ENCODE assay signal across 9 mouse cellular contexts in the genomic region with DNA sequence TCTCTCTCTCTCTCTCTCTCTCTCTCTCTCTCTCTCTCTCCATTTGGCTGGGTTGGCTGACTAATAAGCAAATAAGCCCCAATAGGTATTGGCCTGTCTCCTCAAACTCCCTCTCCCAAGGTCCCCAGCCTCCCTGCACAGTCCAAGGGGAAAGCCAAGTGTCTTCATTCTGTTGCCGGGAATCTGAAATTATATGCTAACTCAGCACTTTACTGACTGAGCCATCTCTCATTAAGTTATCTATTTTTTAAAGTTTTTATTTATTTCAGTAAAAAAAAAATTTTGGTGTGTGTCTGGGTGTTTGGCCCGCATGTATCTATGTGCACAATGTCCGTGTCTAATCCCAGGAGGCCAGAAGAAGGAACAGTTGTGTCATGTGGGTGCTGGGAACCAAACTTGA. TPM values are rescaled to one million over a fixed set of nuclear protein-coding genes. Genes with fewer than 3 reads are reported as not detected.
DNase-seq lines count a peak whose midpoint lies in the region; ATAC-seq and TF ChIP-seq lines count a peak whose summit lies in the region.
"Had no signal": no experiment of that assay in that cellular context is flagged by ENCODE, and none has a peak within 500 bp of the region (broad histone marks: within the 10 kb centered on the region; RNA-seq: fewer than 3 reads in every experiment).

No protein-coding gene starts in this region.

- no peak overlapping the region for H3K27ac ChIP-seq in heart, postnatal 0 days (ENCODE audit: low read depth)
- H3K27ac ChIP-seq in embryonic facial prominence, embryonic 10.5 days (replicated peaks) = no peak overlapping the region
- no peak overlapping the region for H3K27ac ChIP-seq in hindbrain, embryonic 16.5 days (ENCODE audit: low read depth, low read length)
- H3K27ac ChIP-seq in midbrain, embryonic 15.5 days = no peak overlapping the region

- no peaks in the 10 kb centered on the region for H3K36me3 ChIP-seq in heart, postnatal 0 days (replicated peaks; ENCODE audit: control insufficient read depth, insufficient read depth, low read length)
- peaks cover 11% of the 10 kb centered on the region for H3K36me3 ChIP-seq in embryonic facial prominence, embryonic 10.5 days (replicated peaks)
- no peaks in the 10 kb centered on the region for H3K36me3 ChIP-seq in hindbrain, embryonic 16.5 days (ENCODE audit: control insufficient read depth, insufficient read depth, low read length)
- H3K36me3 ChIP-seq in midbrain, embryonic 15.5 days (replicated peaks) = no peaks in the 10 kb centered on the region

- H3K4me2 ChIP-seq in heart, postnatal 0 days (ENCODE audit: low read depth, low read length) = peak overlapping the region; percentile 73
- H3K4me2 ChIP-seq in hindbrain, embryonic 16.5 days (ENCODE audit: low read length) = peak overlapping the region; percentile 62
- H3K4me2 ChIP-seq in midbrain, embryonic 15.5 days = peak overlapping the region; percentile 72

- no peak for TF ChIP-seq EP300 in heart, postnatal 0 days (IDR thresholded peaks at IDR 0.05; ENCODE audit: low read depth)

- no peak for ATAC-seq in heart, postnatal 0 days (ENCODE audit: insufficient read depth, low read depth)
- no peak for ATAC-seq in hindbrain, embryonic 16.5 days
- no peak for ATAC-seq in midbrain, embryonic 15.5 days (replicated peaks)

- peaks cover 41% of the 10 kb centered on the region for H3K4me1 ChIP-seq in heart, postnatal 0 days (ENCODE audit: control insufficient read depth, insufficient read depth)
- peaks cover 65% of the 10 kb centered on the region for H3K4me1 ChIP-seq in embryonic facial prominence, embryonic 10.5 days
- H3K4me1 ChIP-seq in hindbrain, embryonic 16.5 days (ENCODE audit: control insufficient read depth, insufficient read depth, low read depth, low read length) = peaks cover 27% of the 10 kb centered on the region
- peaks cover 47% of the 10 kb centered on the region for H3K4me1 ChIP-seq in midbrain, embryonic 15.5 days

- no peak for TF ChIP-seq CTCF in heart, postnatal 0 days (IDR thresholded peaks at IDR 0.05; ENCODE audit: low read depth)

- no peaks in the 10 kb centered on the region for H3K27me3 ChIP-seq in heart, postnatal 0 days (ENCODE audit: control insufficient read depth, insufficient read depth, low read length)
- 0 out of 2 replicates have a peak, but pooled peaks cover 8% of the 10 kb centered on the region for H3K27me3 ChIP-seq in embryonic facial prominence, embryonic 10.5 days (replicated peaks; ENCODE audit: low read depth, poor library complexity, severe bottlenecking)
- no peaks in the 10 kb centered on the region for H3K27me3 ChIP-seq in hindbrain, embryonic 16.5 days (replicated peaks; ENCODE audit: control insufficient read depth, insufficient read depth, low read length)
- H3K27me3 ChIP-seq in midbrain, embryonic 15.5 days (replicated peaks) = 0 out of 2 replicates have a peak, but pooled peaks cover 5% of the 10 kb centered on the region

- H3K9me3 ChIP-seq in heart, postnatal 0 days (replicated peaks; ENCODE audit: control insufficient read depth, low read length) = no peaks in the 10 kb centered on the region
- no peaks in the 10 kb centered on the region for H3K9me3 ChIP-seq in embryonic facial prominence, embryonic 10.5 days
- no peaks in the 10 kb centered on the region for H3K9me3 ChIP-seq in hindbrain, embryonic 16.5 days (ENCODE audit: control insufficient read depth, low read length)
- no peaks in the 10 kb centered on the region for H3K9me3 ChIP-seq in midbrain, embryonic 15.5 days

- intact Hi-C loops in heart, postnatal 14 days (cut with DNase I) = no loop called here

- H3K4me3 ChIP-seq in heart, postnatal 0 days (ENCODE audit: low read depth, low read length) = no peak overlapping the region
- peak overlapping the region; percentile 76 for H3K4me3 ChIP-seq in embryonic facial prominence, embryonic 10.5 days
- H3K4me3 ChIP-seq in hindbrain, embryonic 16.5 days (ENCODE audit: low read length) = peak overlapping the region; percentile 72
- H3K4me3 ChIP-seq in midbrain, embryonic 15.5 days = peak overlapping the region; percentile 89; the same call in 1 of the 2 replicates

- 85% methylated on average over 3 of the region's 3 CpGs for WGBS in heart, postnatal 0 days
- 87% methylated on average over 3 of the region's 3 CpGs for WGBS in embryonic facial prominence, embryonic 10.5 days
- WGBS in hindbrain, embryonic 16.5 days = 80% methylated on average over 3 of the region's 3 CpGs
- 84% methylated on average over 3 of the region's 3 CpGs for WGBS in midbrain, embryonic 15.5 days

- DNase-seq in heart, postnatal 0 days (ENCODE audit: low spot score) = no peak
- no peak for DNase-seq in heart, postnatal 14 days
- no peak for DNase-seq in embryonic facial prominence, embryonic 10.5 days (ENCODE audit: low spot score)
- DNase-seq in layer of hippocampus, postnatal 14 days (ENCODE audit: low spot score in 2 of 2) = no peak
- DNase-seq in frontal cortex, postnatal 25 days (ENCODE audit: low spot score in 2 of 2) = no peak
- DNase-seq in adrenal gland, adult 8-10 months = no peak
- DNase-seq: gastrocnemius, postnatal 14 days had no signal

- no peak overlapping the region for H3K9ac ChIP-seq in heart, postnatal 0 days (replicated peaks; ENCODE audit: low read depth, low read length)
- H3K9ac ChIP-seq in hindbrain, embryonic 16.5 days (ENCODE audit: low read depth, low read length) = no peak overlapping the region
- H3K9ac ChIP-seq in midbrain, embryonic 15.5 days = no peak overlapping the region

RNA-seq across cellular contexts. Expression of gene Twf2, which starts 1.0 kb away (rescaled TPM):
- total RNA-seq in heart, postnatal 0 days (2014; rRNA removed; ENCODE audit: low replicate concordance) = 92.1 and 105 TPM in 2 replicates
- polyA plus RNA-seq in heart, postnatal 0 days (2015; fragmentation: Nextera tagmentation; extraction: Ambion mirVana) = 57.3 and 64.2 TPM in 2 replicates
- total RNA-seq in heart, postnatal 14 days (2021) = 100 to 1,000 TPM; 122 to 142 TPM
- 69.5 and 74.7 TPM in 2 replicates for polyA plus RNA-seq in embryonic facial prominence, embryonic 10.5 days (2016; fragmentation: Nextera tagmentation; extraction: Ambion mirVana)
- polyA plus RNA-seq in hindbrain, embryonic 16.5 days (2015; fragmentation: Nextera tagmentation; extraction: Ambion mirVana) = 49.9 and 50.3 TPM in 2 replicates
- 51.8 and 55.8 TPM in 2 replicates for polyA plus RNA-seq in midbrain, embryonic 15.5 days (2015; fragmentation: Nextera tagmentation; extraction: Ambion mirVana)
- 10 to 100 TPM; 49.2 to 49.7 TPM for total RNA-seq in layer of hippocampus, postnatal 14 days (2021)
- 100 to 1,000 TPM in 3 of 4 experiments, 10 to 100 TPM in 1; 92.9 to 136 (median 118) TPM for total RNA-seq in adrenal gland, adult 8-10 months (2022)

RNA-seq across cellular contexts. Expression of gene Ppm1m, which starts 2.3 kb away (rescaled TPM):
- 7.5 and 22.8 TPM in 2 replicates for total RNA-seq in heart, postnatal 0 days (2014; rRNA removed; ENCODE audit: low replicate concordance)
- 13.1 and 15.1 TPM in 2 replicates for polyA plus RNA-seq in heart, postnatal 0 days (2015; fragmentation: Nextera tagmentation; extraction: Ambion mirVana)
- 10 to 100 TPM; 11.8 to 15.2 TPM for total RNA-seq in heart, postnatal 14 days (2021)
- 50.2 and 54.1 TPM in 2 replicates for polyA plus RNA-seq in embryonic facial prominence, embryonic 10.5 days (2016; fragmentation: Nextera tagmentation; extraction: Ambion mirVana)
- polyA plus RNA-seq in hindbrain, embryonic 16.5 days (2015; fragmentation: Nextera tagmentation; extraction: Ambion mirVana) = 20.9 TPM in 2 replicates
- 17.2 and 20.5 TPM in 2 replicates for polyA plus RNA-seq in midbrain, embryonic 15.5 days (2015; fragmentation: Nextera tagmentation; extraction: Ambion mirVana)
- 10 to 100 TPM; 15.4 to 15.8 TPM for total RNA-seq in layer of hippocampus, postnatal 14 days (2021)
- total RNA-seq in adrenal gland, adult 8-10 months (2022) = 100 to 1,000 TPM in 3 of 4 experiments, 10 to 100 TPM in 1; 95.9 to 143 (median 121) TPM

RNA-seq across cellular contexts. Expression of gene Tlr9, which starts 20.5 kb away (rescaled TPM):
- total RNA-seq in heart, postnatal 0 days (2014; rRNA removed; ENCODE audit: low replicate concordance) = not detected in 2 replicates
- polyA plus RNA-seq in heart, postnatal 0 days (2015; fragmentation: Nextera tagmentation; extraction: Ambion mirVana) = 0.04 and 0.05 TPM in 2 replicates
- total RNA-seq in heart, postnatal 14 days (2021) = under 1 TPM; 0.55 to 0.88 TPM
- not detected in 2 replicates for polyA plus RNA-seq in embryonic facial prominence, embryonic 10.5 days (2016; fragmentation: Nextera tagmentation; extraction: Ambion mirVana)
- 0.04 and 0.09 TPM in 2 replicates for polyA plus RNA-seq in hindbrain, embryonic 16.5 days (2015; fragmentation: Nextera tagmentation; extraction: Ambion mirVana)
- 0.05 TPM in 1 of 2 replicates, not detected in the other for polyA plus RNA-seq in midbrain, embryonic 15.5 days (2015; fragmentation: Nextera tagmentation; extraction: Ambion mirVana)
- total RNA-seq in layer of hippocampus, postnatal 14 days (2021) = 1 to 10 TPM; 1.2 to 1.6 TPM
- 1 to 10 TPM in 3 of 4 experiments, under 1 TPM in 1; 0.98 to 2.7 (median 1.5) TPM for total RNA-seq in adrenal gland, adult 8-10 months (2022)

RNA-seq across cellular contexts. Expression of gene Wdr82, which starts 31.2 kb away (rescaled TPM):
- 122 and 124 TPM in 2 replicates for total RNA-seq in heart, postnatal 0 days (2014; rRNA removed; ENCODE audit: low replicate concordance)
- 13.9 and 14.3 TPM in 2 replicates for polyA plus RNA-seq in heart, postnatal 0 days (2015; fragmentation: Nextera tagmentation; extraction: Ambion mirVana)
- total RNA-seq in heart, postnatal 14 days (2021) = 10 to 100 TPM; 54.4 to 63.1 TPM
- 28.4 and 28.8 TPM in 2 replicates for polyA plus RNA-seq in embryonic facial prominence, embryonic 10.5 days (2016; fragmentation: Nextera tagmentation; extraction: Ambion mirVana)
- 26.7 and 30.6 TPM in 2 replicates for polyA plus RNA-seq in hindbrain, embryonic 16.5 days (2015; fragmentation: Nextera tagmentation; extraction: Ambion mirVana)
- 40.5 and 41.1 TPM in 2 replicates for polyA plus RNA-seq in midbrain, embryonic 15.5 days (2015; fragmentation: Nextera tagmentation; extraction: Ambion mirVana)
- total RNA-seq in layer of hippocampus, postnatal 14 days (2021) = 100 to 1,000 TPM; 138 to 146 TPM
- total RNA-seq in adrenal gland, adult 8-10 months (2022) = 100 to 1,000 TPM in 2 of 4 experiments, 10 to 100 TPM in 2; 64.6 to 102 (median 99.7) TPM

RNA-seq across cellular contexts. Expression of gene Glyctk, which starts 44.0 kb away (rescaled TPM):
- total RNA-seq in heart, postnatal 0 days (2014; rRNA removed; ENCODE audit: low replicate concordance) = 2.0 and 2.5 TPM in 2 replicates
- polyA plus RNA-seq in heart, postnatal 0 days (2015; fragmentation: Nextera tagmentation; extraction: Ambion mirVana) = 0.90 and 1.1 TPM in 2 replicates
- 1 to 10 TPM; 1.3 to 1.7 TPM for total RNA-seq in heart, postnatal 14 days (2021)
- 2.4 and 2.9 TPM in 2 replicates for polyA plus RNA-seq in embryonic facial prominence, embryonic 10.5 days (2016; fragmentation: Nextera tagmentation; extraction: Ambion mirVana)
- polyA plus RNA-seq in hindbrain, embryonic 16.5 days (2015; fragmentation: Nextera tagmentation; extraction: Ambion mirVana) = 2.1 TPM in 2 replicates
- polyA plus RNA-seq in midbrain, embryonic 15.5 days (2015; fragmentation: Nextera tagmentation; extraction: Ambion mirVana) = 4.5 and 4.9 TPM in 2 replicates
- total RNA-seq in layer of hippocampus, postnatal 14 days (2021) = 1 to 10 TPM; 3.2 to 6.0 TPM
- total RNA-seq in adrenal gland, adult 8-10 months (2022) = 1 to 10 TPM; 1.9 to 5.4 (median 3.0) TPM
